Mouse (Mus musculus) 416B (cell line): ENCODE measurements around the gene Fahd1.

Source experiments
- DNase-seq: peaks from one replicate; pipeline ENCODE4 v3.0.0; 2011; ENCODE audit warnings: low read depth

Fahd1 gene

DNA sequence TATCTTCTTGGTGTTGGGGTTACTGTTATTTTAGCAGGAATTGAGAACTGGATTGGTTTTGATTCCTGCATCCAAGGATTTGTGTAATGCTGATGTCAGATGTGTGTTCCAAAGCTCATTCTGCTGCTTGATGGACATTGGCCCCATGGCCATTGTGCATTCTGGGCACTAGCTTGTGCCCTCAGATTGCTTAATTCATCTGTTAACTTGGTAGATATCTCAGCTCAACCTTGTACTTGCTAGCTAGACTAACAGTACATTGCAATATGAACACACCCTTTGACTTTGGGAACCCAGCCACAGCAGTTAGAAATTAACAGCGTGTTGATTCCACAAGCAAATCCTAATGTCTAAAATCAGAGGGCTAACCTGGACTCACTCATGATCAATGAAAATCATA is 2.8 kb downstream of the Fahd1 start:
- no peak for DNase-seq

DNA sequence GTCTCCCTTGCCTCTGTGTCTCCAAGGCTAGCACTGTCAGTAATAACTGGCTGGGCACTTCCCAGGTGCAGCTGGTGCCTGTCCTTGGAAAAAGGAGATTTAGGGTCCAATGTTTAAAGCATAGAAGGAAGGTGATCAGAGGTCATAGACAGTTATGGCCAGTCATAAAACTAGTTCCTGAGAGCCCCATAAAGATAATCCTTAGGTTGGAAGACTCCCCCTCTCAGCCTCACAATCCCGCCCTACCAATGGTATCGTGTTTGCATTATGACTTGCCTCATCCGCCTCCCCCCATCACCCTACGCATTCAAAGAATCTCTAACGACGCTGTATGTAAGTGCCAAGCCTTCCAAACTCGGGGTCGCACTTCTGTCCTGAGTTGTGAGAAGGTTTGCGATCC is 5.6 kb downstream of the Fahd1 start:
- DNase-seq: no peak

DNA sequence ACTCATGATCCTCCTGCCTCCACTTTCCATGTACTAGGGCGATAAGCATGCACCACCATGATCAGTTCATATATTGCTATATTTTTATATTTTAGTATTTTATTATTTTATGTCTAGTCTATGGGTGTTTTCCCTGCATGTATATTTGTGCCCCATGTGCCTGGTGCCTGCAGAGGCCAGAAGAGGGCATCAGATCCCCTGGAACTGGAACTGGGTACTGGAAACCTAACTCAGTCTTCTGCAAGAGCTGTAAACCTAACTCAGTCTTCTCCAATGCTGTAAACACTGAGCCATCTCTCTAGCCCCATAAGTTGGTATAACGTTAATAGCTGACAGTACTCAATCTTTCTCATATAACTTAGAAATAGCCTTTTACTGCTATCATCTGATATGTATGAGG is 7.5 kb downstream of the Fahd1 start:
- DNase-seq: peak; percentile 54

DNA sequence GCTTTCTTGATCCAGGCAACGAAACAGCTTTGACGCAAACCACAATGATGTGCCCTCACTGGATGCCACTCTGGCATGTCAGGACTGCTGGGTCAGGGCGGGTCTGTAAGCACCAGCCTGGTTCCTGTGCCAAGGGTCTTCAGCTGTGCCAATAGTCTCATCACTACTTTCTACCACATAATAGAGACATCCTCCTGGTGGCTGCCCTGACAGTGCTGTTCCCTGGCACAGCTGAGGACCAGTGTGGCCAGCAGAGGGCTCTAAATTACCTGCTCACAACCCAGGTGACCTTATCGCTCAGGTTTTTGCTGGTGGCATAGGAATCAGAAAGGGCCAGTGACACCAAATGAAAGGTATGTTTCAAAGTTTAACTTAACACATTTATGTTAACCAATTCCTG is 9.0 kb downstream of the Fahd1 start:
- DNase-seq: peak; percentile 27

DNA sequence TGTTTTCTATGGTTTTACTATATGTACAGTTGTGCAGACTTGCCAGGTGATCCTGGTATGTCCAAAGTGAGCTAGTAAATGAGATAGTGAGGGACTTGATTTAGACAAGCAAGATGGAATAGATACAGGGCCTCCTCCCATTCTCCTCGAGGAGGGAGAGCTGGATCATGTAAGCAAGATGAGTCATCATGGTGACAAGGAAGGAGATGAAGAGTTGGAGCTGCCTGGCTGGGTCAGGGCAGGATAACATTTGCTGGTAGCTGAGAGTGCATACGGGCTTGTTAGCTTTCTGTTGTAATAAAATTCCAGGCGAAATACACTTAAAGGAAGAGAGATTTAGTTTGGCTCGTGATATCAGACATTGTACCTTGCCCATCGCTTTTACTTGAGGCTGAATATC is 9.8 kb downstream of the Fahd1 start:
- DNase-seq: no peak

DNA sequence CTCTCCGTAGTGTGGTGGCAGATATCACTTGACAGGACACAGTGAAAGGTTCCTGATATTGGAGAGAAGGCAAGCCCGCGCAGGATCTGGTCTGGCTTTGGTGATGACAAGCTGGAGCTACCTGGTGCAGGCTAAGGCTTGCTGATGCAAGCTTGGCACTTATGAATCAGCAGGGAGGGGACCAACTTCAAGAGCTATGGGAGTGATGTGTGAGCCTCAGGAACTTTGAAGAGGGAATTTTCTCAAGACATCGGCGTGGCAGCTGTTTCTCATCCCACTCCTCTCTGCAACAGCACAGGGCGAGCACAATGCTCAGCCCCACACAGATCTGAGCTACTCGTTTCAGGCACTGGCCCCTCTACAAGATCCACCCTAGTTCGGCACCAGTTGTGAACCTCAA is 10.3 kb downstream of the Fahd1 start, which contains the start of gene Hagh:
Gene Hagh (plus strand): TSS at position 302 of the 400 bp plus-strand sequence.
- no peak for DNase-seq

DNA sequence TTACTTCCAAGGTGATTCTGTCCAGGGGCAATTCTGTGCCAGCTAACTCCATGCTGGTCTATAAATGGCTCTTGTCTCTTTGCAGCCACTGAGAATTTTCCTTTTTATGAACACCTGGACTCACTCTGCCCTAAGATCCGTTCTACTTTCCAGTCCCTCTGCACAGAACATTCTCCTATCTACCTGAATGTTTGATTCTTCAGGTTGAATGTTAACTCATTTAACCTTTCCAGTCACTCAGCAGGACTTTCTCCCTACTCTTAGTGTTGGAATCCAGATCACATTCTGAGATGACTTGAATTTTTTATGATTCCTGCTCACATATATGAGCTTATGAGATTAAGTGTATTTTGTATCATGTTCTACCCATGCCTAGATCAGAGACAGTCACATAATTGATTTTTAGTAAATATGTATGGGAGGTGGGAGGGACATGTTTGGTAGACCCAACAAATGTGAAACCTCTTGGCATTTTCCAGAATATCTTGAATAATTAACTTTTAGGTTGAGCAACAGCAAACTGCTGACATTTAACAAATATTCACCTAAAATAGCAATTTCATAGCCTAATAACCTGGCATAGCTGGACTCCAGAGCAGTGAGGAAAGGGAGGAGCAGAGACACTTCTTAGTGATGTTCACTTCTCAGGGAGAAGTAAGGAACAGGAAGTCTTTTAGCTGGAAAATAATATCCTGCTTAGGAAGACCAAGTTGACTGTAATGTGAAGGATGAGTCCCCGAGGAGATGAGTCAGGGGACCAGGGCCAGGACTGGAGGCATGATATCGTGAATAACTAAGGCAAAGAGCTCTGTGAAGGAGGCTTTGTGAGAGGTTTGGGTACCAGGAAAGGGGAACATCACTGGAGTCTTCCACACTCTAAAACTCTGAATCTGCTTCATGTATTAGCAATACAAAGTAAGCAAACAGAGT is 28.5 kb downstream of the Fahd1 start:
- no peak for DNase-seq

DNA sequence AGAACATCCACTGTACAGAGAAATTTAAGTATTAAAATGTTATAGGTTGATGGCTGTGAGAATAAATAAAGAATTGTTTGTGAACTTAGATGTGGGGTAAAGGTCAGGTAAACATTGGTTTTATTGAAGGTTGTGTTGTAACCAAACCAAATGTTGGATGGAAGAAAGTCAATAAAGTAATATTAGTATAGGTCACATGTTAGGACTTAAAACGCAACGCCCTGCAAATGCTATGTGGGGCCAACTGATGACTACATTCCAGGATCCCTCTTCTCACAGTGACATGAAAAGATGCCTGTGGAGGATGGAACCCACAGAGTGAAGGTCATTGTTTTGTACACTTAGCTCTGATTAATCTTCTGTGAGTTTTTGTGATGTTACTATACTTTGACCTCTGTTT is 30.7 kb downstream of the Fahd1 start:
- DNase-seq: no peak

DNA sequence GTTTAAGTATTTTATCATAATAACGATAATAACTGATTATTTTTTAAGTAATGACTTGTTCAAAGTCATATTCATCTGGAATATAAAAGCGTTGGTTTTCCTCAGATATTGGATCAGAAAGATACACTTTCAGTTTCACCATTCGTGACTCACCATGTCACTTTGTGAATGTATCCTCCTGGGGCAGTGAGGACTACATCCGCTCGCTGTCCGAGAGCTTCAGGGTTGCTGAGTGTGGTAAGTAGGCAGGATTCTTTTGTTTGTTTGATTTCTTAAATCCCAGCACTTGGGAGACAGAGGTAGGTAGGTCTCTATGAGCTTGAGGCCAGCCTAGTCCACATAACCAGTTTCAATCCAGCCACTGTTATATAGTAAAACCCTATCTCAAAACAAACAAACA is 32.0 kb downstream of the Fahd1 start:
- DNase-seq: peak; percentile 70

DNA sequence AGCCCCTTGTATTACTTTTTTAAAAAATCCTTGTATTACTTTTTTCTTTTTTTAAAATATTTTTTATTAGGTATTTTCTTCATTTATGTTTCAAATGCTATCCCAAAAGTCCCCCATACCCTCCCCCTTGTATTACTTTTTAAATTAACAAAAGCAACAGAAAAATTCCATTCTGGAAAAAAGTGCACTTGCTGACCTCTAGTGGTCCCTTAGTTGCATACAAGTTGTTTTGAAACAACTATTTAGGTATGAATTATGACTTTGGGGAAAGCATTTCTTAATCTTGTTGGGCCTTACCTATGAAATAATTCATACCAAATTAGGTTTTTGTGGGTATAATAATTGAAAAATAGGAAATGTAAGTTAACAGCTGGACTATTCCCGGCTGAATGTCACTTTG is 32.7 kb downstream of the Fahd1 start:
- peak; percentile 78 for DNase-seq

DNA sequence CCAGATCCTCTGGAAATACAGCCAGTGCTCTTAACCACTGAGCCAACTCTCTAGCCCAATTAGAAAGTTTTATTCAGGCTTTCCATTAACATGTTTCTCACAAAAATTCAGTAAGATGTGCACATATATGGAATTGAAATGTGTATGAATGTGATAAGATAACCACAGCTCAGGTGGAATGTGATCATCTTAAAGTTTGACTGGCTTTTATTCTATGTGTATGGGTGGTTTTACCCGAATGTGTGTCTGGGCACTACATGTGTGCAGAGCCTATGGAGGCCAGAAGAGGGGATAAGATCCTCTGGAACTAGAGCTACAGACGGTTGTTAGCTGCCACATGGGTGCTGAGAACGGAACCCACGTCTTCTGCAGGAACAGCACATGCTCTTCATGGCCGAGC is 34.9 kb downstream of the Fahd1 start:
- DNase-seq: no peak

DNA sequence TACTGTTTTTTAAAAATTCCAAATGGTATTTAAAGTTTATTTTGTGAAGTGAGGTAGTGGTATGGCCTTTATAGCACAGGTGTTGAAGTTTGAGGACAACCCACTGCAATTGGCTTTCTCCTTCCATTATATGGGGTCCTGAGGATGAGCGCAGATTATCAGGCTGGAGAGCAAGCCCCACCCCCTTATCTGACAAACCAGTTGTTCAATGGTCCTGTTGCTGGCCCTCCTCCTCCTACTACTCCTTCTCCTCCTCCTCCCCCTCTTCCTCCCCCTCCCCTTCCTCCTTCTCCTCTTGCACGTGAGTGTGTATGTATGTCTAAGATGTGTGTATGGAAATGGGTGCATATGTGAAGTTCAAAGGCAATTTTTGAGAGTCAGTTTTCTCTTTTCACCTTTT is 37.9 kb downstream of the Fahd1 start:
- no peak for DNase-seq

DNA sequence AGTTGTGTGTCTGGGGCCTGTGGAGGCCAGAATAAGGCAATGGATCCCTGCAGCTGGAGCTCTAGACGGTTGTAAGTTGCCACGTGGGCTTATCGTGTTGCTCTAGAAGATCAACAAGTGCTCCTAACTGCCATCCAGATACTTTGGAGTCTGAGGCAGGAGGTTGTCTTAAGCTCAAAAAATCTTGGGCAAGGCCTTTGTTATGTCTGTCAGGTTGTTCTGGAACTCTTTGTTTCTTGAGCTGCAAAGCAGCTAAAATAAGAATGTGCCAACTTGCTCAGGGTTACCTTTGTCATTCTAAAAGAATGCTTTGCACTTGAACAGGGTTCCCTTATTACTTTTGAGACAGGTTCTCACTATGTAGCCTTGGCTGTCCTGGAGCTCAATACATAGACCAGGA is 39.0 kb downstream of the Fahd1 start:
- DNase-seq: no peak

DNA sequence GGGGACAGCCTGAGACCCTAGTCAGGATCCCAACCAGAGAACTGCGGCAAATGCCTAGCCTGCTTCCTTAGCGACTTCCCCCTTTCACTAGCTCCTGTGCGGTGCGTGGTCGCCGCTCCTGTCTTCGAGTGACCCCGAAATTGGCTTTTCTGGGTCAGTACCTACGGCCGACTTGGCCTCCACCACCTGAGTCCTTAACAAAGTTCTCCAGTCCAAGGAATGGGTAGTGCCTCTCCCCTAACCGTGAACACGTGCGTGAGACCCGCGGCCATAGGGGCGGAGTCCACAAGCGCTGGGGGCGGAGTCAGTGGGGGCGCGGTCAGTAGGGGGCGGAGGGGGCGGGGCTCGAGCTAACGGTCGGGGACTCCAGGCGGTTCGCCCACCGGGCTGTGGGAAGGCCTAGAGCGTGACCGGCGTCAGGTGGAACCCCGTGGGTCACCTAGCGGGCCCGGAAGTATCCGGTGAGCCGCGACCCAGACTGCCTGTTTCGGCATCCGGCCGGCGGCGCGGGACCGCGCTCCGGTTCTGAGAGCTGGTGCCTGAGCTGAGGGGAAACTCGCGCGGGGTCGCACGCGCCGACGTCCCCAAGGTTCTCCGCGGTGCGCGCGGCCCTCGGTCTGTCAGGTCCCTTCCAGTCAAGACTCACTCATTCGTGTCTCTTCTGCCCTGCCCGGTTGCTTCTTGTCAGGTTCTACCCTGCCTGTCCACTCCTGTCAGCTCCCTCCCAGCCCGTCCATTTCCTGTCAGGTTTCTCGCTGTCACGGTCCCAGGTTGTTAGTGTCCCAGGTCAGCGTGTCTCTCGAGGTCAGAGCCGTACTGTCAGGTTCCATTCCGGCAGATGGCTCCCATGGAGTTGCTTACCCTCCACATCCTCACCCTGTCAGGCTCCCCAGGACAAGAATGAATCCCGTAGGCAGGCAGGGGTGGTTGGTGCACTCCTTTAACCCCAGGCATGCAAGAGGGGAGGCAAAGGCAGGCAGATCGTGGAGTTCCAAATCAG is 45.9 kb downstream of the Fahd1 start, which contains the start of gene Meiob:
Gene Meiob (plus strand): TSS at position 338 of the 1,000 bp plus-strand sequence.
- peak; percentile 85 for DNase-seq

DNA sequence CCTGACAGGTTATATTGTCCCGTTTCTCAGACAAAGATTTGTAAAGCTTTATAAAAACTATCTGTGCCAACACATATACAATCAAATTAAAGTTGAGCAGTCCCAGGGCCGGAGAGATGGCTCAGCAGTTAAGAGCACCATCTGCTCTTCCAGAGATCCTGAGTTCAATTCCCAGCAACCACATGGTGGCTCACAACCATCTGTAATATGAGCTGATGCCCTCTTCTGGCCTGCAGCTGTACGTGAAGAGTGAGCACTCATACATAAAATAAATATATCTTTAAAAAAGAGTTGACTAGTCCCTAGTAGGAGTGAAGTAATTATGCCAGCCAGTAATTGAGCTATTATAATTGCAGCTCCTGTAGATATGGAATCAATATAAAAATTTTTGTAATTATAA is 49.6 kb downstream of the Fahd1 start:
- no peak for DNase-seq

DNA sequence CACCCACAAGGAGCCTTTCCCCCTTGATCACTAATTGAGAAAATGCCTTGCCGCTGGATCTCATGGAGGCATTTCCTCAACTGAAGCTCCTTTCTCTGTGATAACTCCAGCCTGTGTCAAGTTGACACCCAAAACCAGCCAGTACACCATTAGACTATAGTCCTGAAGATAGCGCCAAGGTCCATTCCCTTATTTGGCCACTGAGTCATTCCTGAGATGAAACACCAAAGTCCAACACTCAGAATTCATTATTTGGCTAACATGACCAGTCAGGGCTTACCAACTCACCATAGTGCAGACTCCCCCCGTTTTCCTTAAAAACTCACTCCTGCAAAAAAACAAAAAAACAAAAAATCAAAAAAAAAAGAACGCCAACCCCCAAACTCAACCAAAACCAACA is 50.7 kb downstream of the Fahd1 start:
- no peak for DNase-seq
